Mouse (Mus musculus): ENCODE results near the gene Dnajb2. TPM values are rescaled to one million over a fixed set of nuclear protein-coding genes. Genes with fewer than 3 reads are reported as not detected.

The Dnajb2 gene
- total and polyA plus RNA-seq, 3 experiments, result 67.9 to 129 (median 111) TPM

DNA sequence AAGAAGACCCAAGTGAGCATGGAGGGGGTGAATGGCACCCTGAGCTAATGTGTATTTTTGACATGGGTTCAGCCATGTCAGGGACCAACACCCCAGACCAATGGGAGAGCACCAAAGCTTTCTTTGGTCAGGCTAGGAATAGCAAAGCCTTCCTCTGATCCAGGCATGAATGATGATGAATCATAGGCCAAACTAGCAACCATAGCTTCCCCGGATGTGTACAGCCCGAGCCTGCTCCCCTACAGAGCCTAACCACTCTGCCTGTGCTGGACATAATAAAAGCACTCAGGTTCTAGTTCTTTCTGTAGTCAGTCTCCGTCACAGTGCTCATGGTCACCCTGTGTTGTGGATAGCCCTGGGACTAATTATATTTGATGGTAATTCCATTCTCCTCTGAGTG, 14.7 kb upstream of the Dnajb2 start:
- WGBS, result 82% methylated on average over 3 of the region's 3 CpGs
- intact Hi-C loops (cut with DNase I), result no loop called here
- Histone ChIP-seq H3K36me3 (ENCODE audit: control insufficient read depth, insufficient read depth, low read length) (no peaks in the 10 kb centered on the region), H3K27me3 (ENCODE audit: control insufficient read depth, insufficient read depth, low read length) (no peaks in the 10 kb centered on the region), H3K4me1 (ENCODE audit: control insufficient read depth, insufficient read depth, low read length) (peaks cover 2% of the 10 kb centered on the region), H3K9ac (ENCODE audit: low read depth, low read length) (no peak overlapping the region), H3K27ac (no peak overlapping the region), H3K79me2 (replicated peaks; ENCODE audit: control insufficient read depth, insufficient read depth, low read length) (no peaks in the 10 kb centered on the region), H3K4me3 (no peak overlapping the region)
- no peak for TF ChIP-seq POLR2A (IDR thresholded peaks at IDR 0.05; ENCODE audit: insufficient read depth, low read depth, low read length)
- no peak for TF ChIP-seq CTCF (IDR thresholded peaks at IDR 0.05)
- TF ChIP-seq EP300 (IDR thresholded peaks at IDR 0.05; ENCODE audit: insufficient read depth, low read depth, low read length), result no peak
- DNase-seq, result no peak

DNA sequence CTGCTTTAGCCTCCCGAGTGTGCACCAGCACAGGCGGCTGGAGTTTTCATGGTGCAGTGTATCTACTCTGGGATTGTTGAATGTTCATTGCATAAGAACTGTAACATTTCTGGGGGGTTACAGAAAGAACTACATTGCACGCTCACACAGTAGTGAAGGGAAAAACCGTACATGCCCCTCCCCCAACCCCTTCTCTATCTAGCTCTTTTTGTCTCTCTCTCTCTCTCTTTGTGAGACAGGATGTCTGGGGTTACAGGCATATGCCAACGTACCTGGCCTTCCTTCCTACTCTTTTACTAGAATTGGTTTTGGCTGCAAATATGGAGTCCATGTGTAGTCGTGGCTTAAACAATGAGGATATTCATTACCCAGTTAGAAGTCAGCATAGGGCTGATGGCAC, 13.3 kb upstream of the Dnajb2 start:
- Histone ChIP-seq H3K79me2 (replicated peaks; ENCODE audit: control insufficient read depth, insufficient read depth, low read length) (no peaks in the 10 kb centered on the region), H3K36me3 (ENCODE audit: control insufficient read depth, insufficient read depth, low read length) (no peaks in the 10 kb centered on the region), H3K9ac (ENCODE audit: low read depth, low read length) (no peak overlapping the region), H3K4me3 (no peak overlapping the region), H3K27ac (no peak overlapping the region), H3K27me3 (ENCODE audit: control insufficient read depth, insufficient read depth, low read length) (no peaks in the 10 kb centered on the region), H3K4me1 (ENCODE audit: control insufficient read depth, insufficient read depth, low read length) (peaks cover 2% of the 10 kb centered on the region)
- TF ChIP-seq POLR2A (IDR thresholded peaks at IDR 0.05; ENCODE audit: insufficient read depth, low read depth, low read length) (no peak), CTCF (IDR thresholded peaks at IDR 0.05) (no peak), EP300 (IDR thresholded peaks at IDR 0.05; ENCODE audit: insufficient read depth, low read depth, low read length) (no peak)
- 66% methylated on average over 6 of the region's 6 CpGs for WGBS
- intact Hi-C loops (cut with DNase I), result no loop called here
- no peak for DNase-seq

GRCm38 (mm10) chr1:75223532-75223931, 12.7 kb upstream of the Dnajb2 start:
- 54% methylated on average over 6 of the region's 6 CpGs for WGBS
- intact Hi-C loops (cut with DNase I), result no loop called here
- peaks cover 2% of the 10 kb centered on the region for H3K4me1 ChIP-seq (ENCODE audit: control insufficient read depth, insufficient read depth, low read length)
- no peak overlapping the region for H3K9ac ChIP-seq (ENCODE audit: low read depth, low read length)
- no peak for DNase-seq
- no peak for TF ChIP-seq EP300 (IDR thresholded peaks at IDR 0.05; ENCODE audit: insufficient read depth, low read depth, low read length)
- no peak for TF ChIP-seq CTCF (IDR thresholded peaks at IDR 0.05)
- TF ChIP-seq POLR2A (IDR thresholded peaks at IDR 0.05; ENCODE audit: insufficient read depth, low read depth, low read length), result no peak
- H3K27me3 ChIP-seq (ENCODE audit: control insufficient read depth, insufficient read depth, low read length), result no peaks in the 10 kb centered on the region
- no peaks in the 10 kb centered on the region for H3K79me2 ChIP-seq (replicated peaks; ENCODE audit: control insufficient read depth, insufficient read depth, low read length)
- no peak overlapping the region for H3K4me3 ChIP-seq
- no peak overlapping the region for H3K27ac ChIP-seq
- H3K36me3 ChIP-seq (ENCODE audit: control insufficient read depth, insufficient read depth, low read length), result no peaks in the 10 kb centered on the region

- no peak for DNase-seq
- H3K9ac ChIP-seq (ENCODE audit: low read depth, low read length), result no peak overlapping the region
- no peak overlapping the region for H3K27ac ChIP-seq
- H3K27me3 ChIP-seq (ENCODE audit: control insufficient read depth, insufficient read depth, low read length), result no peaks in the 10 kb centered on the region
- H3K36me3 ChIP-seq (ENCODE audit: control insufficient read depth, insufficient read depth, low read length), result no peaks in the 10 kb centered on the region
- no peaks in the 10 kb centered on the region for H3K4me1 ChIP-seq (ENCODE audit: control insufficient read depth, insufficient read depth, low read length)
- no peak overlapping the region for H3K4me3 ChIP-seq
- 43% methylated on average over 3 of the region's 3 CpGs for WGBS
- no peaks in the 10 kb centered on the region for H3K79me2 ChIP-seq (replicated peaks; ENCODE audit: control insufficient read depth, insufficient read depth, low read length)
- intact Hi-C loops (cut with DNase I), result no loop called here
- TF ChIP-seq POLR2A (IDR thresholded peaks at IDR 0.05; ENCODE audit: insufficient read depth, low read depth, low read length) (no peak), EP300 (IDR thresholded peaks at IDR 0.05; ENCODE audit: insufficient read depth, low read depth, low read length) (no peak), CTCF (IDR thresholded peaks at IDR 0.05) (no peak)
Measured at GRCm38 (mm10) chr1:75225473-75225872, 10.7 kb upstream of the Dnajb2 start.

- TF ChIP-seq POLR2A (IDR thresholded peaks at IDR 0.05; ENCODE audit: insufficient read depth, low read depth, low read length) (no peak), EP300 (IDR thresholded peaks at IDR 0.05; ENCODE audit: insufficient read depth, low read depth, low read length) (no peak), CTCF (IDR thresholded peaks at IDR 0.05) (no peak)
Measured at GRCm38 (mm10) chr1:75226138-75226537, 10.1 kb upstream of the Dnajb2 start.

DNA sequence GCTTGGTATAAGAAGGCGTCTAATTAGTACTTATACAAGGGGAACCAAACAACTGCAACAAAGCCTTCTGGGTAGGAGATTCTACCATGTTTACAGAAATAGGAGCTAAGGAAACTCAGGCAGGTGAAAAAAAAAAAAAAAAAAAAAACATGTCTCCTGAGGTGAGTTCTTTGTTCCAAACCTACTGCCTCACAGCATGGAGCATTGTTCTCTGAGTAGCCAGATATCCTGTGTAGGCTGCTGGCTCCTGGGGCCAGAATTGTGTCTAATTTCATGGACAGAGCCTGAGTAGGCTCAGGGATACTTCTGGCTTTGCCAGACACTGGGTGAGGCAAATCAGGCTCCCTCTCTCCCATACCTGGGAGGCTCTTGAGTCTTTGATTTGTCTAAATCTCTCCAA, 8.6 kb upstream of the Dnajb2 start:
- Histone ChIP-seq H3K4me3 (no peak overlapping the region), H3K4me1 (ENCODE audit: control insufficient read depth, insufficient read depth, low read length) (no peaks in the 10 kb centered on the region), H3K27me3 (ENCODE audit: control insufficient read depth, insufficient read depth, low read length) (no peaks in the 10 kb centered on the region), H3K27ac (no peak overlapping the region), H3K79me2 (replicated peaks; ENCODE audit: control insufficient read depth, insufficient read depth, low read length) (no peaks in the 10 kb centered on the region), H3K36me3 (ENCODE audit: control insufficient read depth, insufficient read depth, low read length) (no peaks in the 10 kb centered on the region), H3K9ac (ENCODE audit: low read depth, low read length) (no peak overlapping the region)
- no peak for TF ChIP-seq EP300 (IDR thresholded peaks at IDR 0.05; ENCODE audit: insufficient read depth, low read depth, low read length)
- no peak for TF ChIP-seq CTCF (IDR thresholded peaks at IDR 0.05)
- TF ChIP-seq POLR2A (IDR thresholded peaks at IDR 0.05; ENCODE audit: insufficient read depth, low read depth, low read length), result no peak
- no peak for DNase-seq
- WGBS, result 85% methylated on average over 1 of the region's 1 CpGs
- intact Hi-C loops (cut with DNase I), result no loop called here

More at GRCm38 (mm10) chr1:75226138-75226537, 10.1 kb upstream of the Dnajb2 start:
- H3K27ac ChIP-seq, result no peak overlapping the region
- H3K27me3 ChIP-seq (ENCODE audit: control insufficient read depth, insufficient read depth, low read length), result no peaks in the 10 kb centered on the region
- H3K4me1 ChIP-seq (ENCODE audit: control insufficient read depth, insufficient read depth, low read length), result no peaks in the 10 kb centered on the region
- H3K79me2 ChIP-seq (replicated peaks; ENCODE audit: control insufficient read depth, insufficient read depth, low read length), result no peaks in the 10 kb centered on the region
- no peak overlapping the region for H3K4me3 ChIP-seq
- intact Hi-C loops (cut with DNase I), result no loop called here
- no peak overlapping the region for H3K9ac ChIP-seq (ENCODE audit: low read depth, low read length)
- 42% methylated on average over 2 of the region's 2 CpGs for WGBS
- no peaks in the 10 kb centered on the region for H3K36me3 ChIP-seq (ENCODE audit: control insufficient read depth, insufficient read depth, low read length)
- DNase-seq, result no peak

Measured in heart, adult 2 months (tissue).